Mouse (Mus musculus): Measurements from ENCODE around the gene Mrpl12.
A peak's percentile ranks its signal among the peaks of the same experiment; 100 is the strongest.
"Not testable (repeated sequence)": the region's sequence is repeated elsewhere in the genome, so short reads cannot be mapped to it uniquely, and the experiment has no call there.

Mrpl12 gene

DNA sequence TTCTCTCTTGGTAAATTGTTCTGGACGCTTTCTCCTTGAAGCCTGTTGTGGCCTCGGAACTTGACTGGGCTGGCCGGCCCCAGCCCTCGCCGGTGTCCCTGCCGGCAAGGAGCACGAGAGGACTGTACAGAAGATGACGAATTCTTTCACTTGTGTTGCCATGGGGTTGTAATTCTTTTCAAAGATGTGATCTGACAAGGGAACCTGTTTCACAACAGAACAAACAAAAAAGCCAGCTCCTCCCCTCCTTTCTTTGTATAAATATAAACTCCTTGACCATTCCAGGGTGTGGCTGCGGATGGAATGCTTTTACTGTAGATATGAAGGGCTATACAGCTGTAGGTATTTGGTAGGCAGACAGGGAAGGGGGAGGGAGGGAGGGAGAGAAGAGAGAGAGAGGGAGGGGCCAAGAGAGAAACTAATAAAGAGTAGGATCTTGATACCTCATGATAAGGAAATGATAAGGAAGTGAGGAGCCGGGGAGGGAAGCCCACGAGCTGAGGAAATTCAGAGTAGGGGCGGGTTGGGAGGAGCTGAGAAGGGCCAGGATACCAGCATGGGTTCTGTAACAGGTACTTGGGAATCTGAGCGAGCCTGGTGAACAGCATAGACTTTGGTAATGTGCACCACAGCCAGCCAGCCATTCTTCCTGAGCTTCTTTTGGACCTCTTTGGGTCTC lies 23.3 kb downstream of the Mrpl12 start:
- DNase-seq (ENCODE audit: extremely low read depth, low read depth): no peak

GRCm38 (mm10) chr11:120508290-120508870 lies 24.0 kb downstream of the Mrpl12 start:
- no peak for DNase-seq (ENCODE audit: extremely low read depth, low read depth)

GRCm38 (mm10) chr11:120509940-120510339 lies 25.5 kb downstream of the Mrpl12 start:
- DNase-seq (ENCODE audit: extremely low read depth, low read depth): no peak

GRCm38 (mm10) chr11:120510375-120511030 lies 26.1 kb downstream of the Mrpl12 start:
- peak; percentile 76 for DNase-seq (ENCODE audit: extremely low read depth, low read depth)

DNA sequence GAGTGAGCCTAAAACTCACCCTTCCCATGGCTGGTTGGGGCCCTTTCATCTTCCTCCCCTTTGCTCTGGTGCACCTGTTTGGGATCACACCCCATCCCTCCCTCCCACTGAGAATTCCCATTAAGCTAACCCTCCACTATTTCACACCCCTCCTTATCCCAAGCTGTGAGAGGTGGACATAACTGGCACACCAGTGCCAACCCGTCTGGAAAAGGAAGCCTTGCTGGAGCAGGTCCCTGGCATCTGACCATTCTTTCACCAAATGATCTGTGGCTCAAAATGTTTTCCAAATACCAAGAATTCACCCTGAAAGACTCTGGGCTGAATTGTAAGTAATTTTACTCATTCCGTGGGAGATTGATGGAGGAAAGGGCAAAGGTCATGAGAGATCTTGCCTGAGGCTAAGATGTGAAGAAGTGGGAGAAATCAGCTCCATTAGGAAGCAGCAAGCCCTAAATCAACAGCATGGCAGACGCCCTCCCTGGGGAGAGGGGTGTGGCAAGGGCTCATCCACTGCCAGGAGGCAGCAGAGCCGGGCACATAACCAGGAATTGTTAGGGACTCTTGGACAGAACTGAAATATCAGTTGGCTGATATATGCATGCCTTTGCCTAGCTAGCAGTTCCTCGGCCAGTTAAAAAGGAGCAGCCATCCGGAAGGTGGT lies 28.5 kb downstream of the Mrpl12 start:
- DNase-seq (ENCODE audit: extremely low read depth, low read depth): no peak

DNA sequence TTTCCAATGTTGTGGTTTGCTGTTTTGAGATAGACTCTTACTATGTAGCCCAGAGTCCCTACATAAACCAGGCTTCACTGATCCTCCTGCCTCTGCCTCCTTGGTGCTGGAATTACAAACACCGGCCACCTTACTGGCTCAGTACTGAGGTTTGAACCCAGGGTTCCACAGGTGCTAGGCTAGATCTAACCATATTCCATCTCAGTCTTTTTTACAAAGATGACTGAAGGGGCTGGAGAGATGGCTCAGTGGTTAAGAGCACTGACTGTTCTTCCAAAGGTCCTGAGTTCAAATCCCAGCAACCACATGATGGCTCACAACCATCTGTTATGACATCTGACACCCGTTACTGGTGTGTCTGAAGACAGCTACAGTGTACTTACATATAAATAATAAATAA lies 29.8 kb downstream of the Mrpl12 start:
- not testable (repeated sequence) for DNase-seq (ENCODE audit: extremely low read depth, low read depth)

GRCm38 (mm10) chr11:120515611-120516010 lies 31.2 kb downstream of the Mrpl12 start:
- no peak for DNase-seq (ENCODE audit: extremely low read depth, low read depth)

DNA sequence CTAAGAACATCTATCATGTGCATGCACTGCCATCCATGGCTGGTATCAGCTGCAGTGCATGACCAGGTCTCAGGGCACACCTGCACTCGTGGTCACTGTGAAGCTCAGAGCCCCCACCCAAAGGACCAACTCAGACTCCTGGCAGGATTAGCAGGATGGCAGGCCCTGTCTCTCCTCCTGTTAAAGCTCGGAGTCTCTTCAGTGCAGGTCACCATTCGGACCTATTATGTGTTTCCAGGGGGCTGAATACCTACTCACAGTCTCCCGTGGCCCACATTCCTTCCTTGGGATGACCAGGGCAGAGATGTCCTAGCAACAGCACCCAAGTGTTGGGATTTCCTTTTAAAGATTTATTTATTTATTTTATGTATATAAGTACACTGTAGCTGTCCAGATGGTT lies 32.7 kb downstream of the Mrpl12 start:
- no peak for DNase-seq (ENCODE audit: extremely low read depth, low read depth)

DNA sequence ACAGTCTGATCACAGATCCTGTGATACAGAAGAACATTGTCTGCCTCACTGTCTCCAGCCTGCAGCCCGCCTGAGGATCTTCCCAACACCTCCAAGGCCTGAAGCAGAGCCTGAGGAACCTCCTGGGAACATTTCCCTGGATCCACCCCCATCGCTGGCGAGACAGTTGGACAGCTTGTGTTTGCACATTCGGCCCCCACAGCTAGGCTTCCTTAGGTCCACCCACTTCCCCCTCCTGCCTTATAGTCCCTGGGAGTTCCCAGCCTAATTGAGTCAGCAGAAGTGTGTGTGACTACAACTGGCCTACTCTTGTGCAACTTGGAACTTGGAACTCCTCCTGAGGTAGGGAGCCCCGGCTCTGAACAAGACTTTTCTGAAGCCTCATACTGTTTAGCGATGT lies 33.6 kb downstream of the Mrpl12 start:
- no peak for DNase-seq (ENCODE audit: extremely low read depth, low read depth)

- no peak for DNase-seq (ENCODE audit: extremely low read depth, low read depth)
These were observed 34.1 kb downstream of the Mrpl12 start for GRCm38 (mm10) chr11:120518558-120518957.

DNA sequence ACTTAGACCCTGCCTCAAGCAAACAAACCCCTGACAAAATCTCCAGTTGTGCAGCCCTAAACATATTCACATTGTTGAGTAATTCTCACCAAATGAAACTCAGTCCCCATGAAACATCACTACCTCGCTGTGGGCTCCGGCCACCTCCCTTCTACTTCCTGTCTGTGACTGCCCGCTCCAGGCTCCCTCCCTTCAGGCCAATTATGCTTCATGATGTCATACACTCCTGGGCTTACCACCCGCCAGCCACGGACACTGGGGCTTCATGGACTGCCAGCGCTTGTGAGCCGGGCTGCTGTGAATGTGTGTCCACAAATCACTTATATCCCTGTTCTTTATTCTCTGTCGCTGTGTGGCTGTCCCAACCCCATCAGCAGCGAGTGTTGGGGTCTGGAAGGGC lies 35.3 kb downstream of the Mrpl12 start:
- no peak for DNase-seq (ENCODE audit: extremely low read depth, low read depth)

DNA sequence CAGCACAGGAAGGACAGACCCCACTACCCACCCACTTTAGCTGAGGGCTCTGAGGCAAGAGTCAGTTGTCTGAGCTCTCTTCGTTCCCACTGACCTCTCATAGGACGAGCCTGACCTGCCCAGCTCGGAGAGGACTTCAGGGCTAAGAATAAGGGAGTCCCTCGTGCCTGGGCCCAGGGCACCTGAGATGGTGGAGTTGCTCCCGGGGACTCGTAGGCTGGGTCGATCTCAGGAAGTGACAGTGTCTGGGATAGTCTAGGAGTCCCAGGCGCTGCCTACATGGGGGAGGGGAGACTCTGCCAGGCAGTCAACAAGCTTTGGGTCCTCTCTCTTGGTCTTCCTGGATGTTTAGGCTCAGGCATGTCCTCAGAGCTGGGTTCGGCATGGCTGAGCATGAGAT lies 36.1 kb downstream of the Mrpl12 start:
- no peak for DNase-seq (ENCODE audit: extremely low read depth, low read depth)

DNA sequence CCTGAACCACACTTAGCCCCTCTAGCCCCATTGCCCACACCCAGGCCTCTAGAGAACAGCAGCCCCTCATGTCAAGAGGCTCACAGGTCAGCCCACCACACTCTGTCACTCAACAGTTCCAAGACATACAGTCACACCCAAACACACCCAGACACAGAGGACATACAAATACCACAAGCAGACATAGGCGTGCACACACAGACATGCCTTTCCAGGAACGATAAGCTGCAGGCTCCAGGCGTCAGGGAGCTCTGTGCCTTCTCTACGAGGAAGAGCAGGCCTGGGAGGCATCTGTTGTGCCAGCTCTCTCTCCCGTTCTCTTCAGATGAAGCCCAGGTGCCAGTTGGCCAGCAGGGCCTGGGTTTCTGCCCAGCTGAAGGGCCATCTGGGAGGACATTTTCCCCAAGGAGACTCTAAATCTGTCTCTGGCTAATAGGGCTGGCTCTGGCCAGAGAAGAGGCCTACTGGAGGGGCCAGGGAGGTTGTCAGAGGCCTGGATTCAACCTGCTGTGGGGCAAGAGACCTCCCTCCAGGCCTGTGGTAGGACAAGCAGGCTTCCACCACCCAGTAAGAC lies 36.6 kb downstream of the Mrpl12 start:
- DNase-seq (ENCODE audit: extremely low read depth, low read depth): no peak

DNA sequence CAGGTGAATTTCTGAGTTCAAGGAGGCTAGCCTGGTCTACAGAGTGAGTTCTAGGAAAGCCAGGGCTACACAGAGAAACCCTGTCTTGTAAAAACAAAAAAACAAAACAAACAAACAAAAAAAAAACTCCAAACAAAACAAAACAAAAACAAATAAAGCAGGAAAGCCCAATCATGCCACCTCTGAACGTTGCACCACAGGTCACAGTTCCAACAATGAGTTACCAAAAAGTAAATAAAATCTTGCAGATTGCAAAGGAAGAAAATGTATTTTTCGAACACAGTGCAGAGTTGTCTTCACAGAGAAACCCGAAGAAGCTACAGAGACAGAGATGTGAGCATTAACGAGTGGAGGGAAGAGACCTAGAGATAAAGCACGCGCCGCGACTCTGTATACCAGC lies 38.2 kb downstream of the Mrpl12 start:
- no peak for DNase-seq (ENCODE audit: extremely low read depth, low read depth)

DNA sequence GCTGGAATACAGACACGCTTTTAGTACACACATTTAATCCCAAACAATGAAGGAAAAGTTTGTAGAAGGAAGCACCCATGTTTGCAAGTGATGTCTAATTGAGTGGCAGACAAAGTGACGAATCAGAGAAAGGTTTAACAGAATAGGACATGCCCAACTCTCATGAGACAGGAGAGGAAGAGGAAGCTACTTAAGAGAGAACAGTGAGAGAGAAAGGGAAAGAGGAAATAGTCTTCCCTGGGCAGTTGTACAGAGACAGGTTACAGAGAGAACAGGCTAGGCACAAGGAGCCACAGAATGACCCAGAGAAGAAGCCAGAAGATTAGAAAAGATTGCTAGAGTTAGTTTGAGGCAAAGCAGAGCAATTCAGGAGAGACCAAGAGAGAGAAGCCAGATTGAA lies 41.5 kb downstream of the Mrpl12 start:
- peak; percentile 86 for DNase-seq (ENCODE audit: extremely low read depth, low read depth)

GRCm38 (mm10) chr11:120527690-120528354 lies 43.4 kb downstream of the Mrpl12 start:
- DNase-seq (ENCODE audit: extremely low read depth, low read depth): peak; percentile 33

GRCm38 (mm10) chr11:120528903-120529302 lies 44.5 kb downstream of the Mrpl12 start:
- DNase-seq (ENCODE audit: extremely low read depth, low read depth): no peak

- DNase-seq (ENCODE audit: extremely low read depth, low read depth): no peak
These were observed 45.9 kb downstream of the Mrpl12 start, which contains the start of gene Gcgr for GRCm38 (mm10) chr11:120530085-120530964. Gene Gcgr, plus strand, starts transcription at chr11:120530699.

DNA sequence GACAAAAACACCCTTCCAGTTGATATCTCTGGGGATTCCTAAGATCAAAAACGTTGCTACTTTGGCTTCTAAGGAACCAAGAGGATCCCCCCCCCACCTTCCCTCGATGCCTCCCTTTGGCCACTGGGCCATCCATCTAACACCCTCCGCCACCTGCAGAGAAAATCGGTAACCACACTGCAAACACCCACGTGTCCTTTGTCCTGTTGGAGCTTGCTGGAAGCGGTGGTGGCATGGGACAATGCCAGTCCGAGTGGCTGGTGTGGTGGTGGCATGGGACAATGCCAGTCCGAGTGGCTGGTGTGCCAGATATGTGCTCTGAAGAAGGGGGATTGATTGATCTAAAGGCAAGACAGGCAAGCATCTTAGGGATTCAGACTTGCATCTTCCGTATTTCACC lies 47.2 kb downstream of the Mrpl12 start:
- no peak for DNase-seq (ENCODE audit: extremely low read depth, low read depth)

- no peak for DNase-seq (ENCODE audit: extremely low read depth, low read depth)
These were observed 49.7 kb downstream of the Mrpl12 start for GRCm38 (mm10) chr11:120534093-120534492.
